Mouse (Mus musculus) CH12.LX (cell line): ENCODE data around the gene Olfr1331. TPM values are rescaled to one million over a fixed set of nuclear protein-coding genes. Genes with fewer than 3 reads are reported as not detected.
"Not testable (repeated sequence)": the region's sequence is repeated elsewhere in the genome, so short reads cannot be mapped to it uniquely, and the experiment has no call there.

Source experiments
- DNase-seq: peaks from one replicate; pipeline ENCODE4 v3.0.0-alpha.2; 2013; ENCODE audit errors: extremely low read depth
- H3K27ac ChIP-seq: 2 replicates; pipeline ENCODE4 v1.5.1; 2012; ENCODE audit warnings: low read depth, mild to moderate bottlenecking, control low read depth, moderate library complexity; ENCODE audit not compliant: insufficient read depth
- H3K27me3 ChIP-seq: replicated peaks from 2 replicates; pipeline ENCODE3; 2012; ENCODE audit warnings: inconsistent platforms
- H3K36me3 ChIP-seq, 2 experiments: replicated peaks in 1 of 2; 2 replicates each; pipeline versions ENCODE3 to v1.6.1; 2012; ENCODE audit warnings: inconsistent platforms in 1 of 2, low read length in 1 of 2, mild to moderate bottlenecking in 1 of 2, mixed read lengths in 1 of 2, moderate library complexity in 1 of 2; ENCODE audit not compliant: control insufficient read depth in 1 of 2, insufficient read depth in 1 of 2
- H3K4me1 ChIP-seq, 2 experiments: 2 replicates each; pipeline ENCODE4 v1.6.1; 2012; ENCODE audit warnings: inconsistent platforms in 1 of 2, moderate library complexity in 1 of 2; ENCODE audit not compliant: insufficient read depth in 2 of 2, control insufficient read depth in 1 of 2
- H3K4me2 ChIP-seq: 2 replicates; pipeline ENCODE4 v1.6.1; 2012; ENCODE audit warnings: low read depth, mild to moderate bottlenecking, control low read depth; ENCODE audit not compliant: poor library complexity, insufficient read depth, severe bottlenecking
- H3K4me3 ChIP-seq, 3 experiments: fragments of 150-350 bp in 1 of 3; sonication (generic) in 1 of 3; replicated peaks in 1 of 3; 2 replicates each; pipeline versions ENCODE3 to v1.5.1; 2011 to 2012; ENCODE audit warnings: low read depth in 2 of 3, low read length in 2 of 3, mild to moderate bottlenecking in 2 of 3, moderate library complexity in 2 of 3, control low read depth in 1 of 3, improper control_type of control experiment in 1 of 3, inconsistent platforms in 1 of 3, mixed read lengths in 1 of 3; ENCODE audit not compliant: poor library complexity in 1 of 3
- H3K79me2 ChIP-seq: replicated peaks from 2 replicates; pipeline ENCODE4 v1.6.1; 2012; ENCODE audit warnings: mild to moderate bottlenecking, moderate library complexity; ENCODE audit not compliant: control insufficient read depth, poor library complexity, insufficient read depth, severe bottlenecking; ENCODE audit errors: extremely low read depth
- H3K9ac ChIP-seq: 2 replicates; pipeline ENCODE4 v1.6.1; 2012; ENCODE audit warnings: low read depth, mild to moderate bottlenecking, control low read depth, moderate library complexity; ENCODE audit not compliant: insufficient read depth
- H3K9me3 ChIP-seq: replicated peaks from 2 replicates; pipeline ENCODE3; 2012; ENCODE audit warnings: low read length, inconsistent platforms, mixed read lengths
- BHLHE40 ChIP-seq: IDR thresholded peaks from 2 replicates; pipeline ENCODE4 v1.6.1; 2011; ENCODE audit warnings: mild to moderate bottlenecking, low read depth, low read length, improper control_type of control experiment
- CTCF ChIP-seq, 2 experiments: IDR thresholded peaks in 1 of 2; conservative IDR thresholded peaks in 1 of 2; 2 replicates each; pipeline ENCODE4 v1.5.1; 2011 to 2012; ENCODE audit warnings: low read depth in 2 of 2, low read length in 2 of 2, improper control_type of control experiment in 1 of 2, inconsistent platforms in 1 of 2, mild to moderate bottlenecking in 1 of 2, moderate library complexity in 1 of 2
- E2F4 ChIP-seq: IDR thresholded peaks from 2 replicates; pipeline ENCODE4 v1.6.1; 2011; ENCODE audit warnings: low read depth, low read length, improper control_type of control experiment; ENCODE audit not compliant: insufficient replicate concordance
- ELF1 ChIP-seq: IDR thresholded peaks from 2 replicates; pipeline ENCODE4 v1.6.1; 2014; ENCODE audit warnings: low read depth, mild to moderate bottlenecking, inconsistent platforms, low read length, improper control_type of control experiment
- EP300 ChIP-seq: IDR thresholded peaks from 2 replicates; pipeline ENCODE4 v1.6.1; 2011; ENCODE audit warnings: low read length, improper control_type of control experiment
- ETS1 ChIP-seq: conservative IDR thresholded peaks from 2 replicates; pipeline ENCODE4 v1.6.1; 2012; ENCODE audit warnings: low read depth, mild to moderate bottlenecking, inconsistent platforms, low read length, improper control_type of control experiment, moderate library complexity
- GABPA ChIP-seq: IDR thresholded peaks from 2 replicates; pipeline ENCODE4 v1.6.1; 2012; ENCODE audit warnings: low read depth, low read length, improper control_type of control experiment, inconsistent platforms; ENCODE audit not compliant: insufficient replicate concordance
- JUND ChIP-seq: conservative IDR thresholded peaks from 2 replicates; pipeline ENCODE4 v1.6.1; 2011; ENCODE audit warnings: low read depth, low read length, improper control_type of control experiment
- MAZ ChIP-seq: IDR thresholded peaks from 2 replicates; pipeline ENCODE4 v1.6.1; 2012; ENCODE audit warnings: low read depth, mild to moderate bottlenecking, inconsistent platforms, low read length, improper control_type of control experiment, moderate library complexity
- MXI1 ChIP-seq: IDR thresholded peaks from 2 replicates; pipeline ENCODE4 v1.6.1; 2011; ENCODE audit warnings: mild to moderate bottlenecking, low read depth, low read length, improper control_type of control experiment
- NELFE ChIP-seq: IDR thresholded peaks from 2 replicates; pipeline ENCODE4 v1.6.1; 2011; ENCODE audit warnings: low read depth, low read length, improper control_type of control experiment
- NRF1 ChIP-seq: IDR thresholded peaks from 2 replicates; pipeline ENCODE4 v1.6.1; 2014; ENCODE audit warnings: low read depth, mild to moderate bottlenecking, inconsistent platforms, low read length, improper control_type of control experiment, moderate library complexity
- PAX5 ChIP-seq: IDR thresholded peaks from 2 replicates; pipeline ENCODE4 v1.6.1; 2012; ENCODE audit warnings: low read length, inconsistent platforms, mixed read lengths
- POLR2A ChIP-seq: IDR thresholded peaks from 2 replicates; pipeline ENCODE4 v1.6.1; 2011; ENCODE audit warnings: low read depth, mild to moderate bottlenecking, improper control_type of control experiment, low read length
- RAD21 ChIP-seq: IDR thresholded peaks from 2 replicates; pipeline ENCODE4 v1.6.1; 2011; ENCODE audit warnings: low read depth, mild to moderate bottlenecking, low read length, improper control_type of control experiment, moderate library complexity
- RCOR1 ChIP-seq: conservative IDR thresholded peaks from 2 replicates; pipeline ENCODE4 v1.6.1; 2012; ENCODE audit warnings: low read depth, mild to moderate bottlenecking, inconsistent platforms, low read length, improper control_type of control experiment
- SMC3 ChIP-seq: IDR thresholded peaks from 2 replicates; pipeline ENCODE4 v1.6.1; 2011; ENCODE audit warnings: low read depth, low read length, improper control_type of control experiment
- TBP ChIP-seq: conservative IDR thresholded peaks from 2 replicates; pipeline ENCODE4 v1.6.1; 2011; ENCODE audit warnings: low read depth, low read length, improper control_type of control experiment
- TCF12 ChIP-seq: IDR thresholded peaks from 2 replicates; pipeline ENCODE4 v1.6.1; 2014; ENCODE audit warnings: low read depth, mild to moderate bottlenecking, inconsistent platforms, low read length, improper control_type of control experiment
- USF1 ChIP-seq: IDR thresholded peaks from 2 replicates; pipeline ENCODE4 v1.6.1; 2014; ENCODE audit warnings: low read depth, mild to moderate bottlenecking, inconsistent platforms, low read length, improper control_type of control experiment
- USF2 ChIP-seq: conservative IDR thresholded peaks from 2 replicates; pipeline ENCODE4 v1.6.1; 2011; ENCODE audit warnings: low read depth, low read length, improper control_type of control experiment
- ZC3H11A ChIP-seq: IDR thresholded peaks from 2 replicates; pipeline ENCODE4 v1.6.1; 2012; ENCODE audit warnings: low read depth, mild to moderate bottlenecking, inconsistent platforms, low read length, improper control_type of control experiment
- ZMIZ1 ChIP-seq: IDR thresholded peaks from 2 replicates; pipeline ENCODE4 v1.6.1; 2012; ENCODE audit warnings: low read depth, mild to moderate bottlenecking, inconsistent platforms, low read length, improper control_type of control experiment
- ZNF384 ChIP-seq: IDR thresholded peaks from 2 replicates; pipeline ENCODE4 v1.6.1; 2012; ENCODE audit warnings: low read depth, low read length, improper control_type of control experiment, inconsistent platforms
- dilution Hi-C: fragments of 300-500 bp; cut with MboI; formaldehyde crosslinking; loops from 2 replicates; pipeline ENCODE4 v1.14.3; 2020; ENCODE audit warnings: low sequenced_read_pairs; ENCODE audit not compliant: extremely low pct_unique_long_range_greater_than_20kb, extremely low pct_ligation_motif_present
- in situ Hi-C: fragments of 300-500 bp; cut with MboI; formaldehyde crosslinking; loops from 3 replicates; pipeline ENCODE4 v1.14.3; 2019; ENCODE audit warnings: low sequenced_read_pairs, low pct_ligation_motif_present, low pct_unique_long_range_greater_than_20kb, mixed read lengths
- polyA plus RNA-seq: library from polyadenylated mRNA; unstranded; fragments of >175 nt; gene quantifications from 2 replicates; pipeline ENCODE4 v1.2.1, GENCODE M21; 2012; ENCODE audit warnings: low read depth; ENCODE audit not compliant: insufficient read length
- total RNA-seq, 2 experiments: library from RNA; depleted of rRNA; stranded (reverse); fragments of 300-350 nt in 1 of 2; fragments of >200 nt in 1 of 2; gene quantifications; 2 replicates each; pipeline ENCODE4 v1.2.3; 2012 to 2014

Gene Olfr1331
- total and polyA plus RNA-seq, 3 experiments: 0.08 to 0.26 TPM; not detected in 1

- no peak within 1 kb of the TSS for H3K4me2 ChIP-seq
- dilution Hi-C loops: no loop called here
- H3K27me3 ChIP-seq: no peaks in the 10 kb centered on the region
- H3K79me2 ChIP-seq: no peaks in the 10 kb centered on the region
- no peaks in the 10 kb centered on the region for H3K9me3 ChIP-seq
- H3K4me3 ChIP-seq: no peak within 1 kb of the TSS
- in situ Hi-C loops: no loop called here
- no peak within 1 kb of the TSS for H3K27ac ChIP-seq
- no peak for TF ChIP-seq NRF1
- TF ChIP-seq EP300: no peak
- TF ChIP-seq TCF12: no peak
- TF ChIP-seq USF1: no peak
- no peak for TF ChIP-seq MAZ
- TF ChIP-seq PAX5: no peak
- no peak for TF ChIP-seq POLR2A
- TF ChIP-seq USF2: no peak
- TF ChIP-seq ZC3H11A: no peak
- TF ChIP-seq TBP: no peak
- no peak for TF ChIP-seq E2F4
- no peak for TF ChIP-seq RAD21
- TF ChIP-seq GABPA: no peak
- no peak for TF ChIP-seq MXI1
- no peak for DNase-seq
- no peak within 1 kb of the TSS for H3K9ac ChIP-seq
- H3K36me3 ChIP-seq: peaks cover 3 to 14% of the 10 kb centered on the region in 2 experiments
- H3K4me1 ChIP-seq: 0 out of 4 replicates have a peak, but pooled peaks cover 0 to 2% of the 10 kb centered on the region in 2 experiments
Observed at GRCm38 (mm10) chr4:118888297-118888696, 23.8 kb downstream of the Olfr1331 start, which contains the start of gene Olfr1330. TSS of gene Olfr1330 (plus strand) at chr4:118888597.

- dilution Hi-C loops: no loop called here
- Histone ChIP-seq H3K4me1 (peaks cover 0 to 12% of the 10 kb centered on the region in 2 experiments; a peak in 2 of 4 replicates), H3K27ac (no peak overlapping the region), H3K36me3 (peaks cover 11 to 19% of the 10 kb centered on the region in 2 experiments), H3K4me2 (no peak overlapping the region), H3K27me3 (no peaks in the 10 kb centered on the region), H3K9ac (no peak overlapping the region), H3K4me3 (no peak overlapping the region), H3K79me2 (no peaks in the 10 kb centered on the region), H3K9me3 (no peaks in the 10 kb centered on the region)
- in situ Hi-C loops: no loop called here
- DNase-seq: no peak
- TF ChIP-seq RCOR1: no peak
- no peak for TF ChIP-seq USF1
- TF ChIP-seq ZMIZ1: no peak
- no peak for TF ChIP-seq PAX5
- TF ChIP-seq GABPA: no peak
- TF ChIP-seq BHLHE40: no peak
- TF ChIP-seq ELF1: no peak
- TF ChIP-seq MXI1: no peak
- TF ChIP-seq NELFE: no peak
- no peak for TF ChIP-seq SMC3
- no peak for TF ChIP-seq TCF12
- TF ChIP-seq CTCF (conservative IDR thresholded peaks at IDR 0.05 in 1 of 2, IDR thresholded peaks at IDR 0.05 in 1 of 2; ENCODE audit: low read depth in 2 of 2, low read length in 2 of 2): no peak
- no peak for TF ChIP-seq MAZ
- no peak for TF ChIP-seq ETS1
- no peak for TF ChIP-seq NRF1
- no peak for TF ChIP-seq JUND
- no peak for TF ChIP-seq TBP
- no peak for TF ChIP-seq ZNF384
- no peak for TF ChIP-seq USF2
- TF ChIP-seq, all 38 proteins: peak for 0
Observed at GRCm38 (mm10) chr4:118901981-118902380, 37.5 kb downstream of the Olfr1331 start.

- Histone ChIP-seq H3K36me3 (peaks cover 7 to 33% of the 10 kb centered on the region in 2 experiments), H3K4me1 (peaks cover 6 to 12% of the 10 kb centered on the region in 2 experiments; a peak in 3 of 4 replicates)
- H3K27me3 ChIP-seq, H3K9me3 ChIP-seq, H3K79me2 ChIP-seq, DNase-seq, H3K4me3 ChIP-seq, H3K4me2 ChIP-seq, in situ Hi-C loops, H3K27ac ChIP-seq, H3K9ac ChIP-seq, dilution Hi-C loops: not testable (repeated sequence)
Observed at GRCm38 (mm10) chr4:118917365-118917764, 52.9 kb downstream of the Olfr1331 start, which contains the start of gene Olfr1329. TSS of gene Olfr1329 (minus strand) at chr4:118917465.
